Mouse (Mus musculus) retina, embryonic 14.5 days (tissue): ENCODE data around the gene Ly6g6c.
"Not testable (repeated sequence)": the region's sequence is repeated elsewhere in the genome, so short reads cannot be mapped to it uniquely, and the experiment has no call there.

Experiments used
- DNase-seq: peaks from one replicate; pipeline ENCODE4 v3.0.0-alpha.2; 2015; ENCODE audit warnings: low spot score

Ly6g6c gene

GRCm38 (mm10) chr17:35031880-35032279 is 33.3 kb upstream of the Ly6g6c start:
- DNase-seq = no peak

GRCm38 (mm10) chr17:35032323-35032870 is 32.8 kb upstream of the Ly6g6c start:
- no peak for DNase-seq

- not testable (repeated sequence) for DNase-seq
These were observed 31.5 kb upstream of the Ly6g6c start for GRCm38 (mm10) chr17:35033703-35034102.

GRCm38 (mm10) chr17:35034896-35035295 is 30.3 kb upstream of the Ly6g6c start:
- DNase-seq = no peak

GRCm38 (mm10) chr17:35039121-35039873 is 25.9 kb upstream of the Ly6g6c start:
- no peak for DNase-seq

- DNase-seq = no peak
These were observed 21.4 kb upstream of the Ly6g6c start for GRCm38 (mm10) chr17:35043794-35044193.

- DNase-seq = no peak
These were observed 20.0 kb upstream of the Ly6g6c start for GRCm38 (mm10) chr17:35044904-35045806.

GRCm38 (mm10) chr17:35045807-35046680 is 19.1 kb upstream of the Ly6g6c start:
- peak; percentile 9 for DNase-seq

GRCm38 (mm10) chr17:35046681-35047455 is 18.3 kb upstream of the Ly6g6c start, which contains the start of gene Msh5:
Gene Msh5 (minus strand): TSS chr17:35046745.
- peak; percentile 100 for DNase-seq

- DNase-seq = no peak
These were observed 17.5 kb upstream of the Ly6g6c start for GRCm38 (mm10) chr17:35047688-35048087.

- DNase-seq = no peak
These were observed 16.8 kb upstream of the Ly6g6c start for GRCm38 (mm10) chr17:35048149-35048931.

GRCm38 (mm10) chr17:35048932-35049440 is 16.2 kb upstream of the Ly6g6c start:
- no peak for DNase-seq

- peak; percentile 92 for DNase-seq
These were observed 15.6 kb upstream of the Ly6g6c start, which contains the start of gene Clic1 for GRCm38 (mm10) chr17:35049561-35050016. Gene Clic1 (plus strand): TSS chr17:35049966.

- peak; percentile 68 for DNase-seq
These were observed 14.9 kb upstream of the Ly6g6c start for GRCm38 (mm10) chr17:35050126-35050750.

GRCm38 (mm10) chr17:35051156-35052086 is 13.8 kb upstream of the Ly6g6c start:
- peak; percentile 77 for DNase-seq

GRCm38 (mm10) chr17:35052271-35052798 is 12.9 kb upstream of the Ly6g6c start:
- DNase-seq = no peak

GRCm38 (mm10) chr17:35055691-35056495 is 9.3 kb upstream of the Ly6g6c start:
- no peak for DNase-seq
